Mouse (Mus musculus): ENCODE measurements at regions not wholly inside any gene's neighbourhood (a gene's known extent, or its start where the extent isn't known, plus 50 kb on each side); places are given as distances from the start of the nearest gene placed in this dataset.

DNA sequence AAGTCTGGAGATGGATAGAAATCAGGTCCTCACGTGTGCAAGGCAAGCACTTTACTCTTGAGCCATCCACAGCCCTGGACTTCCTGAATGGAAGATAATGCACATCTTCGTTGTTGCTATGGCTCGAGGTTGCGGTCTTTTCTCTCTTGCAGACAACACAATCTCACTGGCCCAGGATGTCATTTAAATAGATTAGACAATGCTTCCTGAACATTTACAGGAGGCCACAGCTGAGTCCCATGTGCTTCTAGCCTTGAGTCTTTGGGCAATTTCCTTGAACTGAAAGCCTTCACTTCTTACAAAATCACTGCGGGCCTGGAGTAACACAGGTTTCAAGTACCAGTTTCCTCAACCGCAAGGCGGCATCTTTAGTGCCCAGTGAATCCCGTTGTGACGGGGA, 71.8 kb upstream of the Myom1 start:
- TF ChIP-seq CTCF (IDR thresholded peaks at IDR 0.05; ENCODE audit: borderline replicate concordance, insufficient read depth, low read depth, low read length), result no peak
- no peak for TF ChIP-seq POLR2A (IDR thresholded peaks at IDR 0.05; ENCODE audit: borderline replicate concordance, insufficient read depth, low read length)
